Mouse (Mus musculus) hindlimb bud, embryonic 11.5 days (tissue): ENCODE results near the gene 3110040M04Rik.
"Not testable (repeated sequence)": the region's sequence is repeated elsewhere in the genome, so short reads cannot be mapped to it uniquely, and the experiment has no call there.

Experiments
- DNase-seq: peaks from one replicate; pipeline ENCODE4 v3.0.0-alpha.2; 2012; ENCODE audit warnings: low read depth, low spot score; ENCODE audit errors: extremely low spot score

The 3110040M04Rik gene

GRCm38 (mm10) chr1:151192075-151192474 is 11.8 kb upstream of the 3110040M04Rik start, which contains the start of gene Gm8947:
Gm8947 (plus strand) TSS chr1:151192376.
- not testable (repeated sequence) for DNase-seq

- DNase-seq, result not testable (repeated sequence)
These were observed 11.2 kb upstream of the 3110040M04Rik start for GRCm38 (mm10) chr1:151192739-151193138.

- not testable (repeated sequence) for DNase-seq
These were observed 7.9 kb upstream of the 3110040M04Rik start for GRCm38 (mm10) chr1:151195986-151196385.

GRCm38 (mm10) chr1:151196690-151197089 is 7.2 kb upstream of the 3110040M04Rik start:
- not testable (repeated sequence) for DNase-seq

- not testable (repeated sequence) for DNase-seq
These were observed 5.8 kb upstream of the 3110040M04Rik start, which contains the start of gene Gm47995 for GRCm38 (mm10) chr1:151198120-151198519. Gm47995 (plus strand) TSS chr1:151198448.

GRCm38 (mm10) chr1:151200620-151201019 is 3.3 kb upstream of the 3110040M04Rik start:
- DNase-seq, result not testable (repeated sequence)

- DNase-seq, result not testable (repeated sequence)
These were observed 1.1 kb upstream of the 3110040M04Rik start for GRCm38 (mm10) chr1:151202771-151203170.

GRCm38 (mm10) chr1:151208493-151208892 is 4.6 kb downstream of the 3110040M04Rik start:
- DNase-seq, result not testable (repeated sequence)

GRCm38 (mm10) chr1:151208944-151209343 is 5.0 kb downstream of the 3110040M04Rik start:
- DNase-seq, result not testable (repeated sequence)

GRCm38 (mm10) chr1:151209824-151210355 is 6.0 kb downstream of the 3110040M04Rik start, which contains the start of gene Gm47996:
Gm47996 (plus strand) TSS chr1:151210131.
- not testable (repeated sequence) for DNase-seq

GRCm38 (mm10) chr1:151211666-151212065 is 7.7 kb downstream of the 3110040M04Rik start:
- DNase-seq, result not testable (repeated sequence)

GRCm38 (mm10) chr1:151214862-151215261 is 10.9 kb downstream of the 3110040M04Rik start:
- no peak for DNase-seq

GRCm38 (mm10) chr1:151215985-151216384 is 12.1 kb downstream of the 3110040M04Rik start:
- DNase-seq, result no peak

- no peak for DNase-seq
These were observed 12.5 kb downstream of the 3110040M04Rik start for GRCm38 (mm10) chr1:151216417-151216816.

- no peak for DNase-seq
These were observed 15.1 kb downstream of the 3110040M04Rik start for GRCm38 (mm10) chr1:151219045-151219444.

- no peak for DNase-seq
These were observed 16.2 kb downstream of the 3110040M04Rik start for GRCm38 (mm10) chr1:151220098-151220497.

GRCm38 (mm10) chr1:151222561-151223267 is 18.8 kb downstream of the 3110040M04Rik start:
- no peak for DNase-seq

- DNase-seq, result no peak
These were observed 19.5 kb downstream of the 3110040M04Rik start for GRCm38 (mm10) chr1:151223377-151223776.

GRCm38 (mm10) chr1:151224536-151224935 is 20.6 kb downstream of the 3110040M04Rik start:
- no peak for DNase-seq

GRCm38 (mm10) chr1:151227506-151227905 is 23.6 kb downstream of the 3110040M04Rik start:
- no peak for DNase-seq

- no peak for DNase-seq
These were observed 24.5 kb downstream of the 3110040M04Rik start for GRCm38 (mm10) chr1:151228320-151228989.

GRCm38 (mm10) chr1:151232346-151232745 is 28.4 kb downstream of the 3110040M04Rik start:
- DNase-seq, result no peak
